Mouse (Mus musculus) ovary, adult 18-20 months (tissue): ENCODE measurements around the gene Cdyl2.

Experiments used
- DNase-seq: peaks from one replicate; pipeline ENCODE4 v3.0.0; 2022; ENCODE audit warnings: low spot score, mixed read lengths

The Cdyl2 gene

DNA sequence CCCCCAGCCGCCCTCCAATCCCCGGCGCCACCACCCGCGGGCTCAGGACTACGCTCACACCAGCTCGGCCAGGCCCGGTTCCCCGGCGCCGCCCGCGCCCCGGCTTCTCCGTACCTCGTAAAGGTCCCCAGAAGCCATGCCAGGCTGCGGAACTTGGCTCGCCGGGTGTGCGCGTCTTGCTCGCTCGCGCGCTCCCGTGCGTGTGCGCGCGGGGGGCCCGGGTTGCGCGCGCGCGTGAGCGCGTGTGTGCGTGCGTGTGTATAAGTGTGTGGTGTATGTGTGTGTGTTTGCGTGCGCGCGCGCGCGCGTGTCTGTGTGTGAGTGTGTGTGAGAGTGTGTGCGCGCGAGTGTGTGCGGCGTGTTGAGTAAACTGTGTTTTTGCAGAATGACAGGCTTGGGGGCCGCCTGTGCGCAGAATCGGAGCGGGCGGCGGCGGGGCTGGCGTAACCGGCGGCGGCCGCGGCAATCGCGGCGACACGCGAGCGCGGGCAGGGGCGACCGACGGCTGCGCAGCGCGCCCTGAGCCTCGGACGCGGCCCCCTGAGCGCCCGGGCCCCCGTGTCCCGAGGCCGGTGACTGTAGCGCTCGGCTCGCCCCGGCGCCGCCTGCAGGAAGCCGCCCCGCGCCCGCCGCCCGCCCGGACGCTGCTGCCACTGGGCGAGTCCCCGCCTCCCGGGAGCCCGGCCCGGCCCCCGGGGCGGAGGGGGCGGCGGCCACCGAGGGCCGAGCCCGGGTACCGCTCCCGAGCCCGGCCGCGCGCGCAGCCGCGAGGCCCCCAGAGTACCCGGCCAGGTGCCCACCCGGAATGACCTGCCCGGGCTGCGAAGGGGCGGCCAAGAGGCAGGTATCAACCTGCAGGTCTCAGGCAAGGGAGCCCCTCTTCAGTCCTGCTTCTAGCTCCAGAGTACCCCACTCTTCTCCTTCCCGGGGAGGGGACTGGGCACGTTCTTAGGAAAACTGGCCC, at the start of gene Cdyl2:
Gene Cdyl2, minus strand, starts transcription at position 308 of the 964 bp plus-strand sequence.
- peak; percentile 61 for DNase-seq

DNA sequence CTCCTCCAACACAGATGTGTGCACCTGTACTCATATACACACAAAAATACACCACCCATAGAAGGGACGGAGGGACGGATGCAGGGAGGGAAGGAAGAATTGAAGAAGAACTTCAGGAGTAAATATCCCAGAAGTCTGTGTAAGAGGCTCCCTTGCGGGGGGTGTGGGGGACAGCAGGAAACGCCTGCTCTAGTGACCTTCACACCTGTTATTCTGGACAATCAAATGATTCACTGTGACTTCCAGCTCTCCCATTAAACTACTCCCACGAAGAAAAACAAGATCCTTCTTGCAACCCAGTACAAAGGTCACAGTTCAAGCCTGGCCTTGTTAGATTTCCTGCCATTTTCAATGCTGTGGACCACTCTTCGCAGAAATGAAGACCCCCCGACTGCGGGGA, 47.8 kb upstream of the Cdyl2 start:
- DNase-seq = no peak

DNA sequence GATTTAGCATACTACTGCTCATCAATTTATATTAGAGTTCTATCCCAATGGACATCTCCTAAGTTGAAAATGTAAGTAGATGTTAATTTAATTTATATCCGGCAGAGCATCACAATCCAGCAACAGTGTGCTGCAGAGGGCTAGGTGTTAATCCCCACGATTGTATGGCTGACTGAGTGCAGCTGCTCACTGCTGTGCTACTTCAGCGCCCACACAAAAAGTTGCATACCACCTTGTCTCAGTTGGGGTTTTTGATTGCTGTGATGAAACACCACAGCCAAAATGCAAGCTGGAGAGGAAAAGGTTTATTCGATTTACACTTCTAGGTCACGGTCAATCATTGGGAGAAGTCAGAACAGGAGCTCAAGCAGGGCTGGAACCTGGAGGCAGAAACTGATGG, 41.4 kb upstream of the Cdyl2 start:
- no peak for DNase-seq

DNA sequence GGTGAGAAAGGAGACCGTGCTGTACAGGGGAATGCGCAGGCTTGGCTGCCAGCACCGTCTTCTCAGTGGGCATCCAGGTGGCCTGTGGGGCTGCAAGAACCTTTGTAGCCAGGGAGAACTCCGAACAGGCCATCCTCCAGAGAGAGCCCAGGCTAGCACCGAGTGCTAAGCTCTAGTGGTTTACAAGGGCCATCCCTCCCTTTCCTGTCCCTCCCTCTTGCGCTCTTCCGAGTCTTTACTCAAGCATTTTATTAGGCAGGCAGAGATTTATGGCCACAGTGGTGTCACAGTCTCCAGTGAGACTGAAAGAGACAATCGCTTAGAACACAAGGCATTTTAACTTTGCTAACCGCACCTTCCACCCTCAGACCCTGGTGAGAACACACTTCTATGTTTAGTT, 39.9 kb upstream of the Cdyl2 start:
- no peak for DNase-seq

DNA sequence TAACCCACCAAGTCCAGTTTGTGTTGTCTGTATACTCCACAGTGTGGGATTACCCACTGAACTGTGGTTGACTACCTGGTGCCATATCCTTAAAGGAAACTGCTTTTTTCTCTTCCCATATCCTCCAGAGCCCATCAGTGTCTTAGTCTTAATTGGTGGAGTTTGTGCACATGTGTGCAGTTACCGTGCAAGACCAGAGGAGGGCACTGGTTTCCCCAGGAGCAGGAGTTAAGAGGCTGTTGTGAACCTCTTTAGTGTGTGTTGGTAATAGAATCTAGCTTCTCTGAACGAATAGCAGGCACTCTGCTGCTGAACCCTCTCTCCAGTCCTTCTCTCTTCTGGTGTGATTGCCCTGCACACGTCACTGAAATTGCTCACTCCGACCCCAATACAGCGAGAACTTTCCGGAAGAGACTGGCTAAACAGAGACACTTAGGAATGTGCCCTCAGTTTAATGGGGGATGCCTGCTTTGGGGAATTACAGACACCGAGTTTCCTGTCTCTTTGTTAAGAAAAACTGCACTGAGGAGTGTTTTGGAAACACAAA, 39.1 kb upstream of the Cdyl2 start:
- no peak for DNase-seq

DNA sequence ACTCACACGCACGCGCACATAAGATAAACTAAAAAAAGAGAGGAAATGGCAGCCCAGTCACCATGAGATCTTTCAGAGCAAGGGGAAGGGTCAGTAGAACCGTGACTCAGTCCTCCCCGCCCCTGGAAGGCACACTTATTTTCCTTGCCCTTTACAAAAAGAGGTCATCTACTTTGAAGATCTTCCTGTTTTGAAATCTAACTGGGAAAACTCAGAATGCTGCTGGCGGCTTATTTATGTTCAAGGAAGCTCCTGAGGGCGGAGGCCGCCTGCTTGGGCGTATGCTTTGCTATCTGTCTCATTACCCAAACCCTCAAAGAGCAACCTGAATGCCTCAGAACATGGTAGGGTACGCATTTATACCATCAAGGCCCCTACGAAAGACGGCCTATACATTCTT, 38.0 kb upstream of the Cdyl2 start:
- DNase-seq = no peak

DNA sequence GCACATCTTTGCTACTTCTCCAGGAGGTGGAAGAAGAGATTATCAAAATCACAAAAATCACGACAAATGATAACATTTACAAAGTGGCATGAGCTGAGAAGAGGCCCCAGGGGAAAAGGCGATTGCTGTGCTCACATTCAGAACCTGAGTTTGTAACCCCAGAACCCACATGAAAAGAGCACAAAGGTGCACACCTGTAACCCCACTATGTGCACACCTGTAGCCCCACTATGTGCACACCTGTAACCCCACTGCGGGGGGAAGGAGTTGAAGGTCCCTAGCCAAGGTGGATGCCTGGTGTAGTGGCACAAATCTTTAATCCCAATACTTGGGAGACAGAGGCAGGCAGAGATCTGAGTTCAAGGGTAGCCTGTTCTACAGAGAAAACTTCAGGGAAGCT, 23.4 kb upstream of the Cdyl2 start:
- no peak for DNase-seq

DNA sequence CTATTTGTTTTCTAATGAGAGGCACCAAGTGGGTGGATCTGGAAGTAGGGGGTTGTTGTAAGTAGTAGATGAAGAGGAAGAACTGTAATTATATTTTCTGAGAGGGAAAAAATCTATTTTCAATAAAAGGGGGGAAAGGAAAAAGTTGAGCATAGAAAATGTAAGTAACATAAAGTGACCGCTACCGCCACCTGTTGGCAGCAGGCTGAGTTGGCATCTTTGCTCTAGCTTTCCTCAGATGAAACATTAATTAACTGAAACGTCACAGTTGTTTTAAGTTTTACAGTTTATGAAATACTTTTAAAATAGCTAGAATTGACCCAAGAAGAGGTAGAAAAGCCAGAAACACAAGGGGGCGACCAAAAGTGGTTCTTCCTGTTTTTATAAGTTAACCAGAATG, 22.8 kb upstream of the Cdyl2 start:
- DNase-seq = no peak

DNA sequence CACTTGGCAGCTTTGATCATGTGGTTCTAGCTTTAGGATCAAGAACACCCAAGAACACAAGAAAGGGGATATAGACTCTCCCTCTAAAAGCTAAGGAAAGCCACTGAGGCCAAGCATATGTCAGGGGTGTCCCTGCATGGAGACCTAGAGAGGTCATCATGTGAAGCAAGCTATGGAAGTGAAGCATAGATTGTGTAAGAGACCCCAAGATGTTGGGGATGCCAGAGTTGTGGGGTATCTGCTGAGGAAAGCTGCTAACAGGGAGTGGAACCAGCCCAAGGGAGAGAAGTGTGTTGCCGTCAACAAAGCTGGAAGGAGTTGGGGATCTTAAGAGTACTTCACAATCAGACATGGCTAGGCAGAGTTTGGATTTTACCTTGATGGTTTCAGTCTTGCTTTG, 7.9 kb upstream of the Cdyl2 start:
- no peak for DNase-seq

DNA sequence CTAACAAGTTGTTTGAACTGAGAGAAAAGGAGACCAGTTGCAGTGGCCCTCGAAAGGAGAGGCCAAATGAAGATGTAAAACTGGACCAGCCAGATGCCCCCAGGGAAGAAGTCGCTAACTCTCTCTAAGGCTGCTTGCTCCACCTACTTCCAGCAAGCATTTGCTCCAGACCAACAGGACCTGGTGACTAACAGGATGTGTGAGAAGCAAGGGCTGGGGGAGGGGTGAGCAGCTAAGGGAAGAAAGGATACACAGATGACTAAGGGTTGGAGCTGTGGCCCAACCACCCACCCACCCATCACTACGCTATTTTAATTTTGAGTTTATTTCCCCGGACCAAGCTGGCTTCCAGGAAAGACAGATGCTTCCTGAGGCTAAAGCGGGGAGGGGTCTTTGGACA, 2.5 kb upstream of the Cdyl2 start:
- no peak for DNase-seq

DNA sequence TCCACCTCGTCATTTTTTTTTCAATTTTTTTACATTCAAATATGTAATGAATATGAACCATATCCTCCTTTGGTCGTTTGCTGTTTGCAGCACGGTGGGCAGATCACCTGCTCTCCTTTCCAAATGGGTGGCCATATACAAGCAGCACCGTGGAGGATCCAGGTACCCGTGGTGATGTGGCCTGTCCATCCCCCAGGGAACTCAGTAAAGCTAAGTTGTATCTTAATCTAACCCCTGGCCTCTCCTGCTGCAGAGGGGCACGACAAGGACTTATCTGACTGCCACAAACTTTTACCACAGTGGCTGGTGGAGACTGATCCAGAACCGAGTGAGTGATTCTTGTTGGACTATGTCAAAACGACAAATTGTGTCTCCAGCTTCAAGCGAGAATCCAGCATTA, 1.4 kb upstream of the Cdyl2 start:
- no peak for DNase-seq

DNA sequence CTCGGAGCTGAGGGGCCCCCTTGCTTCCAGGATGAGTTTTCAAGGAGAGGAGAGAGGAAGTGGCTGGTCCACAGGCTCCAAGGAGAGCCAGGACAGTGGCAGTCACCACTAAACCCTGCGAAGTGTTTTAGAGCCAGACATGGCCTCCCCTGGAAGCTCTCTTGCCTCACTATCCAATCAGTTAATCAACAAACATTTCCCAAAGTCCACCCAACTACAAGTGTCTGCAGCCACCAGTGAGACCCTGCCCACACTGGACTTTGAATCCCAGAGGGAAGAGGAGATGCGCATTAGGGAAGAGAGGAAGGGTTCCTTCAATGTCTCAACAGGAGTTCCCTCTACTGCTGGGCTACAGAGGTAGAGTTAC, 840 bp upstream of the Cdyl2 start:
- no peak for DNase-seq

DNA sequence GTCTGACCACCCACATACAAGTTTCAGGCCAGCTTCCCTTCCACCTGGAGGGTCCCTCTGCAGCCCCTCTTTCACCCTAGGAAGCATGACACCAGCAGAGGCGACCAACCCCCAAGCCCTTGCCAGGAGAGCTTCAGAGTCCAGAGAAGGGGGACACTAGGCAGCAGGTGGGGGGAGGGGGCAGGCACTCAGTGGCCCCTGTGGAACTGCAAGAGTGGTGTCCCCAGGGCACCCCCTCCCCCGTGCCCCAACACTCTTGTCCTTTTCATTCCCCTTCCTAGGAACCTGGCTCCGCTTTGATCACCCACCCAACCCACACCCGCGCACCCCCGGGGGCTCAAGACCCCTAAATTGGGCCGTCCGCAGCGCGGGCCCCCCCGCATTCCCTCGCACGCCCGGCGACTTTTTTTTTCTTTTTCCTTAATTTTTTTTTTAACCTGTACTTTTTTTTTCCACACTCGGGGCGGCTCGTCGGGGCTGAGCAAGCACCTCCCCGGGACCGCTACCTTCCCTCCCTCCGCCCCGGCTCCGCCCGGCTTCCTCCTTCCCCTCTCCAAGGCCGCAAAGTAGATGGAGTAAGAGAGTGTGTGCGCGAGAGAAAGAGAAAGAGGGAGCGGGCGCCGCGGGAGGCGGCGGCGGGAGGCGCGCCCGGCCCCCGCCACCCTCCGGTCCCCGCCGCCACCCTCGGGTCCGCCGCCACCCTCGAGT, 661 bp downstream of the Cdyl2 start:
- peak; percentile 65 for DNase-seq

DNA sequence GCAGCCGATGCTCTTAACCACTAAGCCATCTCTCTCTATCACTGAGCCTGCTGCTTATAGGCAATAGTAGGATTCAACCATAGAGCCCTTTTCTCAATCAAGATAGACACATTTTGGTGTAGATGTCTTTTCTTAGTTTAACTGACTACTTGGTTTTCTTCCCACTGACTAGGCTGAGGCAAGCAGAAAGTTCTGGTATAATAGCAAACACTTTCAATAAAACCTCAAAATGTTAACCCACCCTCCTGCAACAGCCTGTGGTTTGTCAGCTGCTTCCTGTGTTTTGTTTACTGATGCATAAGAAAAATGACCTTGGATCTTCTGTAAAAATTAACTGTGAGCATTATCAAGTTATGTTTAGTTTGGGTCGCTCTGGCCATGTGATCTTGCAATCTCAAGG, 11.3 kb downstream of the Cdyl2 start:
- no peak for DNase-seq

DNA sequence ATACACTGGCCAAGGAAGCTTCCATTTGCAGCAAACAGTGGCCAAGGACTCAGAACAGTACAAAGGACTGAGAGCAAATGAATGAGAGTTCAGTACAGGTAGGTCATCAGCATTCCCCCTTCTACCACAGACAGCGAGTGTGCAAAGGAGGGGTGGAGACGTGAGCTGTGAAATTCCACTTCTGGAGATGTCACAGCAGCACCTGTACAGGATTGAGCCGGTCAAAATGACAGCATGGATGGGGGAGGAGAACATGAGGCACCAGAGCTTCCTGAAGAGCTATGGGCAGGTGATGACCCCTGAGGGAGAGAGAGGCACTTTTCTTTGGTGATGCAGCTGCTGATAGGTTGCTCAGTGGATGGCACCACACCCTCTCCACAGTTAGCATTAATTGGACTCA, 25.3 kb downstream of the Cdyl2 start:
- DNase-seq = no peak

DNA sequence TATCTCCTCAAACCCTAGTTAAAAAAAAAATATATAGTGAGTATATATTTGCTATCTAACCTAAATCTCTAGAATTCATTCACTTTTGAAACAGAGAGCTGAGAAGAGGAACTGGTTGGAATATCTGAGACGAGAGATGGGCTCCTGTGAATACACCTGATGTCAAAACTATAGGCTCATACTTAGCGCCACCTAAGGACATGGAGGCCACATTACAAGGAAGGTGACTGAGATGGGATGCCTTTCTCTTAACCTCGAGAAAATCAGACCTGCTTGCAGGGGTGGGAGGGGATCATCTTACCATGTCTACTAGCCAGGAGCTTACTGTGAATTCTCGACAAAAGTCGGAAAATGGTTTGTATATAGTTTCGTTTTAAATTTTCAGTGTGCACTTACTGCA, 30.3 kb downstream of the Cdyl2 start:
- no peak for DNase-seq

DNA sequence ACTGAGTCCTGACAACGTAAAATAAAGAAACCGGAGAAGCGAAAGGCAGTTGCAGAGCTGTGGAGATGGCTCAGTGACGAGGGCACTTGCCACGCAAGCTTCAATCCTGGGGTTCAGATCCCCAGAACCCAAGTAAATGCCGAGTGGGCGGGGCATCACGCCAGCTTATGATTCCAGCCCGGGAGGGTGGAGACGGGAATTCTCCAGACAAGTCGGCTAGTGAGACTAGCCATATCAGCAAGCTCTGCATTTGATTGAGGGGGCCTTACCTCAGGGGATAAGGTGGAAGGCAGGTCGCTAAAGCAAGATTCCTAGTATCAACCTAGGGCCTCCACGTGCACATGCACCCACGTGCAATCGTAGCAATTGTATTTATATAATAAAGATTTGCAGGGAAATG, 39.9 kb downstream of the Cdyl2 start:
- no peak for DNase-seq

DNA sequence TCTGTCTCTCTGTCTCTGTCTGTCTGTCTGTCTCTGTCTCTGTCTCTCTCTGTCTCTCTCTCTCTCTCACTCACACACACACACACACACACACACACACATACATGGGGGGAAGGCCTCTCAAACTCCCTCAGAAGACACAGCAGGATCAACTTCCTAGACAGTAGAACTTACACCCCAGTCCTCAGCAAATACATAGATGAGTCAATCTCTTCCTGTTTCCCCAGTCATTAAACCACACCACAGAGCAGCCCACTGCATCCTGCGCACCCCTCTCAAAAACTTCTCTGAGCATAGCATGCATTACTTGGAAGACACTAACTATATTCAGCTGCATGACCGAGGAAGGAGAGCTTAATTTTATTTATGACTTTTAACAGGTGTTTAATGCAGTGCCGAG, 43.0 kb downstream of the Cdyl2 start:
- DNase-seq = no peak

DNA sequence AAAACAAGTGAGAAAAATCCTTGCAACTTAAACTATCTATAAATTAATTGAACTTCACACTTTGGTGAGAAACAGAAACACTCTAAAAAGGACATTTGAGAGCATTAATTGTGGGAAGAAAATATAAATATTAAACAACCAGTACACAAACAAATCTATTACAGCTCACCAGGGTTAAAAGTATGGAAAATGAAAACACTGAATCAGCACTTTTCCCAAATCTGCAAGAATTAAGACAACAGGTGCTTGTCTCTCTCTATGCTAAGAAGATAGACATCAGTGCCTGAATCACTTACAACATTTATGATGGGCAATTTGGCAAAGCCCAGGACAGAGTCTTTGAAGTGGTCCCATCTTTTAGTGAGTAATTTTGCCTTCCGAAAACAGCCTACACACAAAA, 56.6 kb downstream of the Cdyl2 start:
- no peak for DNase-seq

DNA sequence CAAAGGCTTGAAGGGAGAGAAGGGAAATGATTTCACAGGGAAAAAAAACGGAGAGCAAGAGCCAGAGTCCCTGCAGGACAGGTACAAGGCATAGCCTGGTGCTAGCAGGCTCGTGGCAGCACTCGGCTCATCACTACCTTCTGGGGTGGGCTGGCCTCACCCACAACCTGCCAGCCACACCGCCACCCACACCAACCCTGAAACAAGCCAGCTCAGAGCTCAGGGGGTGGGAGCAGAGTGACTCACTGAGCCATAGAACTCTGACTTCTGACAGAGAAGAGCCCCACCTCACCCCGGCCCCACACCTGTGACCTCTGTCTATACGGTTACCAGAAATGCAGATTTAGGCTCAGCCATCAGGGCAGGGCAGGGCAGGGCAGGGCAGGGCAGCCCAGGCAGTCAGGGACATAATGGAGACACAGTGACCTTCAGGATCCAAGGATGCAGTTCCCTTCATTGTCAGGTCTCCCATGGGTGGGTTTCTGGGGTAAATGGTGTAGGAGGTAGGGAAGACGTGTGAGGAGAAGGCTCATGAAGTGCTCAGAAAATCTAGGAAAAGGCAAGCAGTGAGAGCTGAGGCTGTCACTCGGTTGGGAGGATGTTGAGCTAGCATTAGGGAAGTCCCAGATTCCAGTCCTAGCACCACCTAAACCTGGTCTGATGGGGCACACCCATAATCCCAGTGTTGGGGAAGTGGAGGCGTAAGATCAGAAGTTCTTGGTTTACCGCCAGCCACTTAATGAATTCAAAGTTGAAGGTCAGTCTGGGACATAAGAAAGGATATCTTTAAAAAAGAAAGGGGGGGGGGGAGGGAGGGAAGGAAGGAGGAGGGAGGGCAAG, 58.6 kb downstream of the Cdyl2 start:
- DNase-seq = no peak

DNA sequence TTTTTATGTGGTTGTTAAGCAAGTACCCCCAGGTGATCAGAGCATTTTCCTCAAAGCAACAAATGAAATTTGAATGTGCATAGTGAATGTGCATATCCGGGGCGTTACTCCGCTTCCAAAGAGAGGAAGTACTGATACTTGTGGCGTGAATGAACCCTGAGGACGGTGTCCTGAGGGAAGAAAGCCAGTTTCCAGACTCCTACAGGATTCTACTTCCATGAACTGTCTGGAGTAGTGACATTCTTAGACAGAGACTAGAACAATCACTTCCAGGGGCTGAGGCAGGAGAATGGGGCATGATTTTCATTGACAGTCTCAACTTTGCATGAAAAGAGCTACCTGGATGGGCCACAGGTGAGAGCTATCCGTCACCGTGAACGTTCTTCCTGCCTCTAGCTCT, 59.3 kb downstream of the Cdyl2 start:
- no peak for DNase-seq

DNA sequence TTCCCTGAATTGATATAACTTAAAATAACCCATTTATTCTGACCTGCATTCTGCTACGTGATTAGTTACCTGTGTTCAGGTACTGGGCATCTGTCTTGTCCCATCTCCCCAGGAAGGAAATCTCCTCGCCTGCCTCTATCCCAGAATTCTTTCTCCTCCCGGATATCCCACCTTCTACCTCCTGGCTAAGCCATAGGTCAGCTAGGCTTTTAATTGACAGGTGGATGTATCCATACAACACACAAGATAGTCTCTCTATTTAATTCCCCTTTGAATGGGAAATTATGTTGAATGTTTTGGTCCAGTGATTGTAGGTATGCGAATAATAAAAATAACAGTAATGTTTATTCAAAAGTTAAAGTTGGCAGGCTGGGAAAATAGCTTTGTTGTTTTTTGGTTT, 59.7 kb downstream of the Cdyl2 start:
- no peak for DNase-seq
